Mouse (Mus musculus) midbrain, embryonic 10.5 days (tissue): ENCODE measurements around the gene Dock3. TPM values are rescaled to one million over a fixed set of nuclear protein-coding genes. Genes with fewer than 3 reads are reported as not detected.
"Not testable (repeated sequence)": the region's sequence is repeated elsewhere in the genome, so short reads cannot be mapped to it uniquely, and the experiment has no call there.

Experiments
- DNase-seq: peaks from one replicate; pipeline ENCODE4 v3.0.0-alpha.2; 2017; ENCODE audit warnings: low spot score
- H3K27ac ChIP-seq: fragments of 300-500 bp; sonication (generic); replicated peaks from 2 replicates; pipeline ENCODE4 v1.5.1; 2016; ENCODE audit warnings: mild to moderate bottlenecking
- H3K27me3 ChIP-seq: fragments of 300-500 bp; sonication (generic); 2 replicates; pipeline ENCODE4 v1.6.1; 2016; ENCODE audit warnings: low read depth, mild to moderate bottlenecking; ENCODE audit not compliant: poor library complexity, severe bottlenecking
- H3K36me3 ChIP-seq: fragments of 300-500 bp; sonication (generic); 2 replicates; pipeline ENCODE4 v1.6.1; 2016; ENCODE audit warnings: mild to moderate bottlenecking, moderate library complexity
- H3K4me1 ChIP-seq: fragments of 300-500 bp; sonication (generic); 2 replicates; pipeline ENCODE4 v1.6.1; 2016
- H3K4me3 ChIP-seq: fragments of 300-500 bp; sonication (generic); 2 replicates; pipeline ENCODE4 v1.5.1; 2016; ENCODE audit warnings: mild to moderate bottlenecking, moderate library complexity
- H3K9me3 ChIP-seq: fragments of 300-500 bp; sonication (generic); replicated peaks from 2 replicates; pipeline ENCODE4 v1.6.1; 2016; ENCODE audit warnings: mild to moderate bottlenecking
- WGBS: fragments of 180-500 bp; shearing (Covaris S2); methylation state at CpG from one replicate; pipeline ENCODE4 v1.1.7; 2016; 5-methylcytosine and 5-hydroxymethylcytosine counted together
- polyA plus RNA-seq: library from polyadenylated mRNA; unstranded; fragments of >200 nt; fragmentation: Nextera tagmentation; extraction: Ambion mirVana; gene quantifications from 2 replicates; pipeline ENCODE4 v1.2.1, GENCODE M21; 2016

Gene Dock3
- polyA plus RNA-seq, 1 experiment from 2014 or later: 4.2 TPM

GRCm38 (mm10) chr9:107156388-107156787 lies 75.3 kb downstream of the Dock3 start:
- not testable (repeated sequence) for DNase-seq, H3K9me3 ChIP-seq, H3K27me3 ChIP-seq, H3K36me3 ChIP-seq, H3K4me3 ChIP-seq, H3K27ac ChIP-seq, H3K4me1 ChIP-seq
- 83% methylated on average over 4 of the region's 4 CpGs for WGBS

- no peak overlapping the region for H3K4me3 ChIP-seq
- 79% methylated on average over 3 of the region's 3 CpGs for WGBS
Observed at GRCm38 (mm10) chr9:107112791-107113190, 118.9 kb downstream of the Dock3 start.

GRCm38 (mm10) chr9:107112056-107112455 lies 119.7 kb downstream of the Dock3 start:
- Histone ChIP-seq H3K4me3 (no peak overlapping the region), H3K27ac (no peak overlapping the region), H3K4me1 (no peaks in the 10 kb centered on the region), H3K9me3 (no peaks in the 10 kb centered on the region), H3K27me3 (no peaks in the 10 kb centered on the region), H3K36me3 (no peaks in the 10 kb centered on the region)
- DNase-seq: no peak
- 79% methylated on average over 2 of the region's 2 CpGs for WGBS

More at GRCm38 (mm10) chr9:107112791-107113190, 118.9 kb downstream of the Dock3 start:
- Histone ChIP-seq H3K36me3 (no peaks in the 10 kb centered on the region), H3K9me3 (no peaks in the 10 kb centered on the region), H3K27ac (no peak overlapping the region), H3K27me3 (no peaks in the 10 kb centered on the region), H3K4me1 (no peaks in the 10 kb centered on the region)
- DNase-seq: no peak

GRCm38 (mm10) chr9:107099487-107099886 lies 132.2 kb downstream of the Dock3 start:
- Histone ChIP-seq H3K27me3 (no peaks in the 10 kb centered on the region), H3K4me3 (no peak overlapping the region), H3K4me1 (no peaks in the 10 kb centered on the region), H3K36me3 (no peaks in the 10 kb centered on the region), H3K9me3 (no peaks in the 10 kb centered on the region), H3K27ac (no peak overlapping the region)
- no peak for DNase-seq
- 87% methylated on average over 6 of the region's 6 CpGs for WGBS

GRCm38 (mm10) chr9:107089451-107089850 lies 142.3 kb downstream of the Dock3 start:
- not testable (repeated sequence) for H3K4me1 ChIP-seq, H3K9me3 ChIP-seq, H3K36me3 ChIP-seq, DNase-seq, H3K27ac ChIP-seq, H3K27me3 ChIP-seq, H3K4me3 ChIP-seq
- WGBS: 63% methylated on average over 17 of the region's 17 CpGs

GRCm38 (mm10) chr9:107087531-107087930 lies 144.2 kb downstream of the Dock3 start:
- Histone ChIP-seq H3K4me3 (no peak overlapping the region), H3K27me3 (no peaks in the 10 kb centered on the region), H3K4me1 (no peaks in the 10 kb centered on the region), H3K27ac (no peak overlapping the region), H3K9me3 (no peaks in the 10 kb centered on the region), H3K36me3 (no peaks in the 10 kb centered on the region)
- DNase-seq: no peak
- 81% methylated on average over 2 of the region's 2 CpGs for WGBS

- Histone ChIP-seq H3K4me1 (no peaks in the 10 kb centered on the region), H3K36me3 (no peaks in the 10 kb centered on the region), H3K27ac (no peak overlapping the region), H3K9me3 (no peaks in the 10 kb centered on the region), H3K4me3 (no peak overlapping the region), H3K27me3 (no peaks in the 10 kb centered on the region)
- no peak for DNase-seq
- WGBS: 97% methylated on average over 2 of the region's 2 CpGs
Observed at GRCm38 (mm10) chr9:107037947-107038346, 193.8 kb downstream of the Dock3 start.

- 81% methylated on average over 2 of the region's 2 CpGs for WGBS
- H3K27ac ChIP-seq: no peak overlapping the region
- no peaks in the 10 kb centered on the region for H3K9me3 ChIP-seq
- H3K4me1 ChIP-seq: no peaks in the 10 kb centered on the region
- no peaks in the 10 kb centered on the region for H3K36me3 ChIP-seq
- H3K27me3 ChIP-seq: no peaks in the 10 kb centered on the region
- DNase-seq: no peak
- H3K4me3 ChIP-seq: no peak overlapping the region
Observed at GRCm38 (mm10) chr9:107027586-107027985, 204.1 kb downstream of the Dock3 start.

GRCm38 (mm10) chr9:107009841-107010240 lies 221.9 kb downstream of the Dock3 start:
- H3K27me3 ChIP-seq: no peaks in the 10 kb centered on the region

GRCm38 (mm10) chr9:107003187-107003586 lies 228.5 kb downstream of the Dock3 start:
- Histone ChIP-seq H3K9me3 (no peaks in the 10 kb centered on the region), H3K4me1 (no peaks in the 10 kb centered on the region), H3K36me3 (no peaks in the 10 kb centered on the region), H3K27me3 (no peaks in the 10 kb centered on the region), H3K27ac (no peak overlapping the region), H3K4me3 (no peak overlapping the region)
- 92% methylated on average over 2 of the region's 2 CpGs for WGBS
- no peak for DNase-seq

More at GRCm38 (mm10) chr9:107009841-107010240, 221.9 kb downstream of the Dock3 start:
- no peak for DNase-seq
- WGBS: 84% methylated on average over 4 of the region's 4 CpGs
- H3K36me3 ChIP-seq: no peaks in the 10 kb centered on the region
- no peak overlapping the region for H3K4me3 ChIP-seq
- no peaks in the 10 kb centered on the region for H3K4me1 ChIP-seq
- no peak overlapping the region for H3K27ac ChIP-seq
- H3K9me3 ChIP-seq: no peaks in the 10 kb centered on the region

- DNase-seq: no peak
- Histone ChIP-seq H3K27me3 (no peaks in the 10 kb centered on the region), H3K36me3 (no peaks in the 10 kb centered on the region)
Observed at GRCm38 (mm10) chr9:106970742-106971141, 261.0 kb downstream of the Dock3 start.

GRCm38 (mm10) chr9:106958452-106958851 lies 273.3 kb downstream of the Dock3 start:
- no peak overlapping the region for H3K4me3 ChIP-seq
- no peaks in the 10 kb centered on the region for H3K4me1 ChIP-seq
- no peaks in the 10 kb centered on the region for H3K36me3 ChIP-seq
- H3K9me3 ChIP-seq: no peaks in the 10 kb centered on the region
- WGBS: 91% methylated on average over 1 of the region's 1 CpGs
- DNase-seq: no peak
- no peaks in the 10 kb centered on the region for H3K27me3 ChIP-seq
- H3K27ac ChIP-seq: no peak overlapping the region

More at GRCm38 (mm10) chr9:106970742-106971141, 261.0 kb downstream of the Dock3 start:
- Histone ChIP-seq H3K9me3 (no peaks in the 10 kb centered on the region), H3K4me3 (no peak overlapping the region), H3K4me1 (no peaks in the 10 kb centered on the region), H3K27ac (no peak overlapping the region)
- WGBS: 66% methylated on average over 3 of the region's 3 CpGs

- Histone ChIP-seq H3K4me3 (no peak overlapping the region), H3K4me1 (no peaks in the 10 kb centered on the region), H3K9me3 (no peaks in the 10 kb centered on the region), H3K36me3 (no peaks in the 10 kb centered on the region), H3K27ac (no peak overlapping the region), H3K27me3 (no peaks in the 10 kb centered on the region)
- DNase-seq: no peak
Observed at GRCm38 (mm10) chr9:106955486-106955885, 276.2 kb downstream of the Dock3 start.

- Histone ChIP-seq H3K4me1 (no peaks in the 10 kb centered on the region), H3K27me3 (no peaks in the 10 kb centered on the region), H3K4me3 (no peak overlapping the region), H3K27ac (no peak overlapping the region), H3K9me3 (no peaks in the 10 kb centered on the region), H3K36me3 (peaks cover 7% of the 10 kb centered on the region; the same call in 1 of the 2 replicates)
- DNase-seq: no peak
- WGBS: 88% methylated on average over 1 of the region's 1 CpGs
Observed at GRCm38 (mm10) chr9:106934998-106935397, 296.7 kb downstream of the Dock3 start.
